Mouse (Mus musculus) heart, postnatal 0 days (tissue): Measurements from ENCODE around the gene Tbc1d17. TPM values are rescaled to one million over a fixed set of nuclear protein-coding genes. Genes with fewer than 3 reads are reported as not detected.

Experiments
- ATAC-seq: fragments of 200-750 bp; cut with Nextera tagmentation; 2 replicates; pipeline ENCODE4 v1.8.0; 2017; ENCODE audit warnings: low read depth, moderate number of reproducible peaks, moderate library complexity; ENCODE audit not compliant: insufficient read depth
- DNase-seq: peaks from one replicate; pipeline ENCODE4 v3.0.0-alpha.2; 2016; ENCODE audit warnings: low spot score
- H3K27ac ChIP-seq: fragments of 300-500 bp; sonication (generic); 2 replicates; pipeline ENCODE4 v1.5.1; 2014; ENCODE audit warnings: low read depth, mild to moderate bottlenecking
- H3K27me3 ChIP-seq: fragments of 300-500 bp; sonication (generic); 2 replicates; pipeline ENCODE4 v1.6.1; 2014; ENCODE audit warnings: low read length, mixed read lengths; ENCODE audit not compliant: control insufficient read depth, insufficient read depth
- H3K36me3 ChIP-seq: fragments of 300-500 bp; sonication (generic); replicated peaks from 2 replicates; pipeline ENCODE4 v1.6.1; 2014; ENCODE audit warnings: low read length, mixed read lengths; ENCODE audit not compliant: control insufficient read depth, insufficient read depth
- H3K4me1 ChIP-seq: fragments of 300-500 bp; sonication (generic); 2 replicates; pipeline ENCODE4 v1.6.1; 2014; ENCODE audit warnings: antibody characterized with exemption; ENCODE audit not compliant: control insufficient read depth, insufficient read depth
- H3K4me2 ChIP-seq: fragments of 300-500 bp; sonication (generic); 2 replicates; pipeline ENCODE4 v1.6.1; 2014; ENCODE audit warnings: low read depth, mild to moderate bottlenecking, low read length, moderate library complexity
- H3K4me3 ChIP-seq: fragments of 300-500 bp; sonication (generic); 2 replicates; pipeline ENCODE4 v1.5.1; 2014; ENCODE audit warnings: low read depth, low read length
- H3K9ac ChIP-seq: fragments of 300-500 bp; sonication (generic); replicated peaks from 2 replicates; pipeline ENCODE4 v1.6.1; 2014; ENCODE audit warnings: low read depth, low read length, mixed read lengths
- H3K9me3 ChIP-seq: fragments of 300-500 bp; sonication (generic); replicated peaks from 2 replicates; pipeline ENCODE4 v1.6.1; 2016; ENCODE audit warnings: low read length; ENCODE audit not compliant: control insufficient read depth
- CTCF ChIP-seq: IDR thresholded peaks from 2 replicates; pipeline ENCODE4 v1.5.1; 2016; ENCODE audit warnings: antibody characterized with exemption, control low read depth, low read depth
- EP300 ChIP-seq: IDR thresholded peaks from 2 replicates; pipeline ENCODE4 v1.6.1; 2016; ENCODE audit warnings: antibody characterized with exemption, low read depth
- WGBS: fragments of 180-500 bp; shearing (Covaris S2); extraction: QIAGEN DNeasy Blood & Tissue Kit; methylation state at CpG from one replicate; pipeline ENCODE4 v1.1.7; 2014; 5-methylcytosine and 5-hydroxymethylcytosine counted together
- microRNA counts: library from miRNA; unstranded; fragments of <30 nt; microRNA quantifications from one replicate; lab custom pipeline; 2015
- microRNA-seq: library from miRNA; unstranded; fragments of <30 nt; microRNA quantifications from one replicate; pipeline ENCODE4, GENCODE M21; 2016
- polyA plus RNA-seq: library from polyadenylated mRNA; unstranded; fragments of >200 nt; fragmentation: Nextera tagmentation; extraction: Ambion mirVana; gene quantifications from 2 replicates; pipeline ENCODE4 v1.2.1, GENCODE M21; 2015
- total RNA-seq: library from RNA; depleted of rRNA; stranded (reverse); fragments of >200 nt; gene quantifications from 2 replicates; pipeline ENCODE4 v1.2.3, GENCODE M21; 2014; ENCODE audit warnings: low replicate concordance; rRNA removed

The Tbc1d17 gene
- total and polyA plus RNA-seq, 2 experiments from 2014 or later, result 51.7 to 101 TPM

GRCm38 (mm10) chr7:44789531-44789930 lies 59.3 kb downstream of the Tbc1d17 start:
- no peaks in the 10 kb centered on the region for H3K27me3 ChIP-seq
- H3K4me1 ChIP-seq, result no peaks in the 10 kb centered on the region; the same call in 1 of the 2 replicates
- 50% methylated on average over 3 of the region's 3 CpGs for WGBS
- no peak overlapping the region for H3K4me3 ChIP-seq
- H3K27ac ChIP-seq, result no peak overlapping the region
- TF ChIP-seq CTCF, result no peak
- TF ChIP-seq EP300, result no peak
- ATAC-seq (no peak), DNase-seq (no peak)
- H3K9ac ChIP-seq, result no peak overlapping the region
- H3K4me2 ChIP-seq, result no peak overlapping the region
- 0 out of 2 replicates have a peak, but pooled peaks cover 7% of the 10 kb centered on the region for H3K9me3 ChIP-seq
- H3K36me3 ChIP-seq, result no peaks in the 10 kb centered on the region

MicroRNA genes within 50 kb of the gene (microRNA counts, 519-probe panel; counts per million panel counts)
- microRNA mmu-miR-707 (lab: Ali Mortazavi, UCI), result not detected

Small RNA genes within 50 kb of the gene (microRNA-seq; reads per million reads assigned to microRNA genes)
- gene Mir707, result not detected

Other genes with a start within 250 kb of the Tbc1d17 start
- 2.9 TPM in 2 replicates for gene Myh14, start 178.2 kb downstream of the Tbc1d17 start, total RNA-seq
- gene Myh14, start 178.2 kb downstream of the Tbc1d17 start, polyA plus RNA-seq, result 0.89 and 1.4 TPM in 2 replicates
- not detected in 2 replicates for gene Izumo2, start 140.3 kb downstream of the Tbc1d17 start, total RNA-seq
- not detected in 2 replicates for gene Izumo2, start 140.3 kb downstream of the Tbc1d17 start, polyA plus RNA-seq
- gene Vrk3, start 100.7 kb downstream of the Tbc1d17 start, total RNA-seq, result 25.7 and 31.7 TPM in 2 replicates
- gene Vrk3, start 100.7 kb downstream of the Tbc1d17 start, polyA plus RNA-seq, result 28.7 and 32.9 TPM in 2 replicates
- 0.46 TPM in 1 of 2 replicates, not detected in the other for gene Zfp473, start 98.0 kb downstream of the Tbc1d17 start, total RNA-seq
- gene Zfp473, start 98.0 kb downstream of the Tbc1d17 start, polyA plus RNA-seq, result 0.15 TPM in 2 replicates
- 75.3 and 78.0 TPM in 2 replicates for gene Nup62, start 33.0 kb downstream of the Tbc1d17 start, total RNA-seq
- 37.6 and 40.9 TPM in 2 replicates for gene Nup62, start 33.0 kb downstream of the Tbc1d17 start, polyA plus RNA-seq
- gene Il4i1, start 32.7 kb downstream of the Tbc1d17 start, total RNA-seq, result not detected in 2 replicates
- gene Il4i1, start 32.7 kb downstream of the Tbc1d17 start, polyA plus RNA-seq, result 0.93 and 1.1 TPM in 2 replicates
- gene Atf5, start 32.4 kb downstream of the Tbc1d17 start, total RNA-seq, result 5.6 and 16.0 TPM in 2 replicates
- gene Atf5, start 32.4 kb downstream of the Tbc1d17 start, polyA plus RNA-seq, result 3.0 and 3.5 TPM in 2 replicates
- 81.8 and 137 TPM in 2 replicates for gene Akt1s1, start 88 bp downstream of the Tbc1d17 start, total RNA-seq
- gene Akt1s1, start 88 bp downstream of the Tbc1d17 start, polyA plus RNA-seq, result 91.3 and 91.8 TPM in 2 replicates
- 43.6 and 45.9 TPM in 2 replicates for gene Pnkp, start 8.1 kb upstream of the Tbc1d17 start, total RNA-seq
- 24.5 and 27.2 TPM in 2 replicates for gene Pnkp, start 8.1 kb upstream of the Tbc1d17 start, polyA plus RNA-seq
- gene Ptov1, start 20.7 kb upstream of the Tbc1d17 start, total RNA-seq, result 335 and 364 TPM in 2 replicates
- gene Ptov1, start 20.7 kb upstream of the Tbc1d17 start, polyA plus RNA-seq, result 246 and 248 TPM in 2 replicates
- 112 and 136 TPM in 2 replicates for gene Med25, start 43.6 kb upstream of the Tbc1d17 start, total RNA-seq
- gene Med25, start 43.6 kb upstream of the Tbc1d17 start, polyA plus RNA-seq, result 69.0 and 73.3 TPM in 2 replicates
- gene Fuz, start 47.0 kb upstream of the Tbc1d17 start, total RNA-seq, result 25.0 and 50.8 TPM in 2 replicates
- 10.0 and 12.0 TPM in 2 replicates for gene Fuz, start 47.0 kb upstream of the Tbc1d17 start, polyA plus RNA-seq
- 63.1 and 99.0 TPM in 2 replicates for gene Ap2a1, start 80.4 kb upstream of the Tbc1d17 start, total RNA-seq
- gene Ap2a1, start 80.4 kb upstream of the Tbc1d17 start, polyA plus RNA-seq, result 36.2 and 37.1 TPM in 2 replicates
- not detected in 2 replicates for gene Tsks, start 94.1 kb upstream of the Tbc1d17 start, total RNA-seq
- 0.16 and 0.27 TPM in 2 replicates for gene Tsks, start 94.1 kb upstream of the Tbc1d17 start, polyA plus RNA-seq
- gene Cpt1c, start 125.8 kb upstream of the Tbc1d17 start, total RNA-seq, result 7.5 and 12.7 TPM in 2 replicates
- 3.4 and 3.9 TPM in 2 replicates for gene Cpt1c, start 125.8 kb upstream of the Tbc1d17 start, polyA plus RNA-seq
- gene Prmt1, start 137.5 kb upstream of the Tbc1d17 start, total RNA-seq, result 152 and 173 TPM in 2 replicates
- gene Prmt1, start 137.5 kb upstream of the Tbc1d17 start, polyA plus RNA-seq, result 271 and 300 TPM in 2 replicates
- 31.7 and 61.1 TPM in 2 replicates for gene Irf3, start 148.6 kb upstream of the Tbc1d17 start, total RNA-seq
- 44.8 and 51.7 TPM in 2 replicates for gene Irf3, start 148.6 kb upstream of the Tbc1d17 start, polyA plus RNA-seq
- 20.3 and 22.0 TPM in 2 replicates for gene Bcl2l12, start 149.6 kb upstream of the Tbc1d17 start, total RNA-seq
- gene Bcl2l12, start 149.6 kb upstream of the Tbc1d17 start, polyA plus RNA-seq, result 25.5 and 27.5 TPM in 2 replicates
- 37.8 and 38.9 TPM in 2 replicates for gene Scaf1, start 167.3 kb upstream of the Tbc1d17 start, total RNA-seq
- gene Scaf1, start 167.3 kb upstream of the Tbc1d17 start, polyA plus RNA-seq, result 15.9 and 17.9 TPM in 2 replicates
- gene Rras, start 168.9 kb upstream of the Tbc1d17 start, total RNA-seq, result 38.4 and 62.0 TPM in 2 replicates
- gene Rras, start 168.9 kb upstream of the Tbc1d17 start, polyA plus RNA-seq, result 85.7 and 90.0 TPM in 2 replicates
- gene Prr12, start 203.8 kb upstream of the Tbc1d17 start, total RNA-seq, result 5.4 and 12.5 TPM in 2 replicates
- 3.8 TPM in 2 replicates for gene Prr12, start 203.8 kb upstream of the Tbc1d17 start, polyA plus RNA-seq
- gene Nosip, start 213.3 kb upstream of the Tbc1d17 start, total RNA-seq, result 21.5 and 73.9 TPM in 2 replicates
- 38.2 and 43.7 TPM in 2 replicates for gene Nosip, start 213.3 kb upstream of the Tbc1d17 start, polyA plus RNA-seq
- gene Prrg2, start 213.6 kb upstream of the Tbc1d17 start, total RNA-seq, result 8.3 and 22.0 TPM in 2 replicates
- 12.4 and 13.3 TPM in 2 replicates for gene Prrg2, start 213.6 kb upstream of the Tbc1d17 start, polyA plus RNA-seq
- gene Rcn3, start 243.1 kb upstream of the Tbc1d17 start, total RNA-seq, result 125 and 141 TPM in 2 replicates
- gene Rcn3, start 243.1 kb upstream of the Tbc1d17 start, polyA plus RNA-seq, result 100 and 108 TPM in 2 replicates